Mouse (Mus musculus) lung, postnatal 25 days (tissue): ENCODE measurements around the gene Ly6g6f.

Experiments used
- DNase-seq: peaks from one replicate; pipeline ENCODE4 v3.0.0; 2022; ENCODE audit warnings: low spot score

Gene Ly6g6f

GRCm38 (mm10) chr17:35105740-35106389 lies 20.5 kb upstream of the Ly6g6f start:
- DNase-seq: peak; percentile 41

GRCm38 (mm10) chr17:35104754-35105153 lies 19.3 kb upstream of the Ly6g6f start:
- DNase-seq: no peak

- DNase-seq: no peak
Measured at GRCm38 (mm10) chr17:35104079-35104478, 18.7 kb upstream of the Ly6g6f start.

GRCm38 (mm10) chr17:35103221-35103690 lies 17.8 kb upstream of the Ly6g6f start:
- DNase-seq: no peak

- DNase-seq: no peak
Measured at GRCm38 (mm10) chr17:35102299-35102698, 16.9 kb upstream of the Ly6g6f start.

GRCm38 (mm10) chr17:35101161-35101560 lies 15.8 kb upstream of the Ly6g6f start:
- no peak for DNase-seq

- DNase-seq: no peak
Measured at GRCm38 (mm10) chr17:35100196-35100765, 14.9 kb upstream of the Ly6g6f start.

GRCm38 (mm10) chr17:35097164-35097655 lies 11.8 kb upstream of the Ly6g6f start:
- no peak for DNase-seq

GRCm38 (mm10) chr17:35096597-35096996 lies 11.2 kb upstream of the Ly6g6f start:
- no peak for DNase-seq

GRCm38 (mm10) chr17:35094475-35095365 lies 9.3 kb upstream of the Ly6g6f start:
- no peak for DNase-seq

GRCm38 (mm10) chr17:35092403-35093198 lies 7.2 kb upstream of the Ly6g6f start:
- peak; percentile 32 for DNase-seq

- no peak for DNase-seq
Measured at GRCm38 (mm10) chr17:35090166-35090932, 4.9 kb upstream of the Ly6g6f start.

GRCm38 (mm10) chr17:35088825-35089644 lies 3.6 kb upstream of the Ly6g6f start, which contains the start of gene Abhd16a:
Gene Abhd16a, plus strand, starts transcription at chr17:35089263.
- peak; percentile 95 for DNase-seq

- DNase-seq: no peak
Measured at GRCm38 (mm10) chr17:35088151-35088550, 2.7 kb upstream of the Ly6g6f start.

- no peak for DNase-seq
Measured at GRCm38 (mm10) chr17:35083929-35084497, 1.4 kb downstream of the Ly6g6f start.

- DNase-seq: no peak
Measured at GRCm38 (mm10) chr17:35082841-35083576, 2.4 kb downstream of the Ly6g6f start.

- no peak for DNase-seq
Measured at GRCm38 (mm10) chr17:35080710-35081109, 4.7 kb downstream of the Ly6g6f start.

GRCm38 (mm10) chr17:35080248-35080647 lies 5.2 kb downstream of the Ly6g6f start:
- no peak for DNase-seq

- no peak for DNase-seq
Measured at GRCm38 (mm10) chr17:35079778-35080177, 5.6 kb downstream of the Ly6g6f start.
